Mouse (Mus musculus): ENCODE measurements around the gene Dcps.
A peak's percentile ranks its signal among the peaks of the same experiment; 100 is the strongest.

Dcps gene

DNA sequence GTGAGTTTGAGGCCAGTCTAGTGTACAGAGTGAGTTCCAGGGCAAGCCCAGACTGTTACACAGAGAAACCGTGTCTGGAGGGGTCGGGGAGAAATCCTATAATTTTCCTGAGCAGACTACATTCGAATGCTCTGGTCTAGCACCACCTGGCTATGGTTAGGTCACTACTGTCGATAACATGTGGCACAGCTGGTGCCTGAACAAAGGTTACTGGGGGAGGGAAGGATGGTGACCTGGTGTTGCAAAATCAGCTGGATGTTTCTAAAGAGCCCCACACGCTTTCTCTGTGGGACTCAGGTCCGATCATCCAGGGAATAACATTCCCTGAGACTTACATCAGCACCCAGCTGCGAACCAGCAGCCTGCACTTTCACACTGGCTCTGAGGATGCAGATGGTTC lies 37.8 kb downstream of the Dcps start:
- no peak for DNase-seq (ENCODE audit: extremely low read depth, low read depth)

DNA sequence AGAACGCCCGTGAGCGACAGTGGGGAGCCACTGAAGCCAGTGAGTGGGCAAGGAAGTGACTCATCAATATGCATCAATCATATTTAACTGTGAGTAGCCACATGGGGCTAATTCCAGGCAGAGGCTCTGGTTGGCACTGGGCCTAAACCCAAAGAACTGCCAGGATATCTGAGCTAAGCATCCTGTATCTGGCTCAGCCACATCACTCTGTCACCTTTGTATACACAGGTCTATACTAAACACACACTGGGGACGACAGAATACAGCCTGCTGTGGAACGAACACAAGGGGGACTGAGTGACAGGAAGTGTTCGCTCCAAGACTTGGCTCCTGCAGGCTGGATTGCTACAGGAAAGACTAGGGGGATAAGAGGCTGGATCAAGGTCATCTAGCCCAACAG lies 40.3 kb downstream of the Dcps start:
- no peak for DNase-seq (ENCODE audit: extremely low read depth, low read depth)

DNA sequence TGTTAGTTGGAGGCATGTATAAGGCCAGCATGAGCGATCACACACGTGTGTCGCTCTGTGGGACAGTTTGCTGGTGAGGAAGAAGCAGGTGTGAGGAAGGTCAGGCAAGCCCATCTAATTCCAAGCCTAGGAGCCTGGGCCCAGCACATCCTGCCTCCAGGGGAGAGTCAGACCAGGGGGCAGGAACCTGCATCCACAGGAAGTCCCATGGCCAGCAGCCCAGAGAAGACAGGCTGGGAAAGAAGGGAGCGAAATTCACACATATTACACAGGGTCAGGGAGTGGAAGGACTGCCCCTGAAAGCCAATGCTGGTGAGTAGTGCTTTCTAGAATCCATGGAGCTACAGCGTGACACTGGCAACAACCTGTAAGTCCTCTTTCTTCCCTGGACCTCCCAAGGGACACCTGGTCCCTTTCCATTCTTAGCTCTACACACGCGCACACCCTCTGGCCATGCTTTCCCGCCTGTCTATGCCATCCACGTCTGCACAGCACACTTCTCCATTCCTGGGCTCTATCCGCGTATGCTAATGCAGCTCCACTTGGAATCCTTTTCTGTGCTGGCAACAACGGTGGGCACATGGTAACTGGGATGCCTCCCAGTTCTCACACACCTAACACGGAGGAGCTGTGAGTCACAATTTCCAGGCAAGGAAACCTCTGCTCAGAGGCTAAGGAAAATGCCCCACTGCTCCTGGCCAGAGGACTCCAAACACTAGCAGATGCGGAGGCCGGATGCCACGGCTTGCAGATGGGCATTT lies 44.0 kb downstream of the Dcps start:
- no peak for DNase-seq (ENCODE audit: extremely low read depth, low read depth)

DNA sequence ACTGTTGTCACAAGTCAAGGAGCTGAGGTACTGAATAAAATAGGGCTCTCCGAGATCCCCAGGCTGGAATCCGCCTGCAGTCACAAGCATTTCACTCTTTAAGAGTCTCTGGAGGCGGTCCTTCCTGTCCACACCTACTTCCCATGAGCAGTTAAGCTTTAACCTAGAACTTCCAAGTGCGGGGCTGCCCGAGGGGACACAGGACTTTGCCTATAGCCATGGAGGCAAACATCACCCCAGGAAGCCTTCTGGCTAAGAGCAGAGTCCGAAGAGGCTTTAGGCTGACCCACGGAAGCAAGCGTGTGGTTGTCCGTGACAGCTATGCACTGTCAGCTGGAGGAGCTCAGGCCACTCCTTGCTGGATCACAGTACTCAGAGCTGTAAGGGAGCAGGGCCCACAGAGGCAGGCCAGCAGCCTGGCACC lies 46.9 kb downstream of the Dcps start:
- no peak for DNase-seq (ENCODE audit: extremely low read depth, low read depth)

DNA sequence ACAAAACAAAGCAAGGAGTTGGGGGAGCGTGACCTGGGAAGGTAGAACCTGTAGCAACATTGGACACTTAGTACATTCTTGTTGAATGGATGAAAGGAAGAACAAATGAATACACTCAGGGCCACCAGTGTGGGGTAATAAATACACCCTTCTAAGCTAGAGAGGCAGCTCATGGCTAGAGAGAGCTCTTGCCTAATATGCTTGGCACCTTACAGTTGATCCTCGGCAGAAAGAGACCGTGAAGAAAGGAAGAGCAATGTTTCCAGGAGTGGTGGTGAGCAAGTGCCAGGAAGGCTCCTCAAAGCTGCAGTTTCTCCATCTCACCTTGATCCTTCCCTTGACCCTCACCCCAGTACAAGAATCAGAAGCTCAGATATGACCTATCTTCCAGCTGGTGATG lies 47.3 kb downstream of the Dcps start:
- no peak for DNase-seq (ENCODE audit: extremely low read depth, low read depth)

DNA sequence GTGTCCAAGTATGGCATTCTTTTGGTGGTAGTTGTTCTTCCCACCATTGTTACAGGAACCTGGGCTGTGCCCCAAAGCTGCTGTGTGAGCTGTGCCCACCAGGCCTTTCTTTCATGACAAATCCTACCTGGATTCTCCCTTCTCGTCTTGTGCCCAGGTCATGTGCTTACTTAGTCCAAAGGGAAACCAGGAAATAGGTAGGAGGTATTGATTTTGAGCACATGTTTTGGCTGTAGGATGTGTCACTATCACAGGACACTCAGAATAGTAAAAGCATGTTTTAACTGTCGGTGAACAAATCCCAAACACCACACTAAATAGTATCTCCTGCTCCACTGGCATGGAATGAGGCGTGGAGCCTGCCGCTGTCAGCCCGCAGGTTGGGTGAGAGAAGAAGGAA lies 48.3 kb downstream of the Dcps start:
- no peak for DNase-seq (ENCODE audit: extremely low read depth, low read depth)

DNA sequence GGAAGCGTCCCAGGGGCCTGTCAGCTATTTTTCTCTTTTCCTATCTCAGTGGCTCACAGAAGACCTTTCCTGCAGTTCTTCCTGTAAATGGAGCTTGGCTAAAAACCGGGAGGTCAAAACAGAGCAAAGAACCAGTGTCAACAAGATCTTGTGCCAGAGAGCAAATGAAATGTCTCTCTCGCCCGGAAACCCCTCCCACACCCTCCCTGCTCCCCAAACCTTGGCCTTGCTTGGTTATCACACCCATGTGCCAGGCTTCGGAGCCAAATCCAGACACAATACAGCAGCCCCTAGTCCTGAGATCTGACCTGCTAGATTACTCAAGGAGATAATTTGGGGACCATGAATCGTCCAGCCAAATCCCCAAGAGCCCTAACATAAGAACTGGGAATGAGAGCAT lies 48.7 kb downstream of the Dcps start:
- DNase-seq (ENCODE audit: extremely low read depth, low read depth), result no peak

DNA sequence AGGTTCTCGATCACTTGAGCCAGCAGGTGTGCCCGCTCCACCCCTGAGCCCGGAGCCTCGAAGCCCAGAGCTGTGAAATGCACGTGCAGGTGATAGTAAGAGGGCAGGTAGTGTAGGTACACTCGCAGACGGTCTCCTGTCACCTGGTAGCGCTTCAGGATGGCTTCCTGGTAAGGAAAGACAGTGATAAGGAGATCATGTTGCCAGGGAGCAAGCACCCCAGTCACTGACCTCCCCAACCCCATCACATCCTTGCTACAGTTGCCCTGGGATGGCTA lies 51.2 kb downstream of the Dcps start:
- no peak for DNase-seq (ENCODE audit: extremely low read depth, low read depth)

DNA sequence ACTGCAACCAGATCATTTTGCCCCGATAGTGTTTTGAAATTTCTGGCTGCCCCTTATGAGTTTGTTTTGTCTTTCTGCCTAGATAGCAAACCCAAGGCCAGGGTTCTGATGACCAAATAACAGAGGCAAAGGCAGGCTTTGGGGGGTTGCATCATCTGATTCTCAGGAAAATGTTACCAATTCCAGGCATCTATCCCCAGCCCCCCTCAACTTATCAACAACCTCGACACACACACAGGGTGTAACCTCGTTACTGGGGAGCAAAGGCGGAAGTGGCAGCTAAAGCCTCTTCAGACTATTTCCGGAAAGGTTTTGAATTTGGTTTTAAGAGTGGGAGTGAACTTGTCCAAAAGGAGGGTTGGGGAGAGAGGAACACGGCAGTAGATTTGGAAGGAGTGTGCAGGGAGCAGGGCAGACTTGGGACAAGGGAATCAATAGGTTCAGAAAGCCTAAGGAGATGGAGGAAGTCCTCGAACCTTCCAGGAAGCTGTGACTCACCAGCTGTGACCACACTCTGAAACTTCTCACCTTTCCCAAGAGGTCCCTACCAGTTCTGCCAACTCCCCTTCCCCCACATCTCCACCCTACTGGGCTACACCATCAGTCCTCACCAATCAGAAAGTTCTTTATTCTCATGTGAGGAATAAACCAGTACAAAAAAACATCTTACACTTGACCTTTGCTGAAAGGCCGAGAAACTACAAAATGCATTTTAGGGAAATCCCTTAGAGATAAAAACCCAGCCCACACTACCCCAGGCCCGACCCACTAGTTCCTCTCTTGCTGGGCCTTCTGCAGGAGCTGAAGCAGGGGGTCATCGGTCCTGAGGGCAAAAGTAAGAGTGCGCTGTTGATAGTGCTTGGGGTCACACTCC lies 51.8 kb downstream of the Dcps start:
- peak; percentile 94 for DNase-seq (ENCODE audit: extremely low read depth, low read depth)

DNA sequence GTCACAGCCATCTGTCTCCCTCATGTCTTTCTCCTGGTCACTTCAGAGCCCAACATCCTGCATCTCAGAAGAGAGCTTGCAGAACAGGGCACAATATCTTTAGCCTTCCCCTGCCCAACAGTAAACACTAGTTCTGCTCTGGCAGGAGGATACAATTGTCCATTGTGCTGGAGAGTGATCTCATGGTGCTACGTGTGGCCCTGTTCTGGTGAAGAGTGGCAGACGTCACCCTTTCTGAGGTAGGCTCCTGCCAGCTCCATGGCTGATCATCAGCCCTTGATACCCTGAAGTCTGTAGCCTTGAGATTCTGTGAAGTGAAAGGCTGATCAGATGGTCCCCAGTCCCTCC lies 52.4 kb downstream of the Dcps start:
- no peak for DNase-seq (ENCODE audit: extremely low read depth, low read depth)

DNA sequence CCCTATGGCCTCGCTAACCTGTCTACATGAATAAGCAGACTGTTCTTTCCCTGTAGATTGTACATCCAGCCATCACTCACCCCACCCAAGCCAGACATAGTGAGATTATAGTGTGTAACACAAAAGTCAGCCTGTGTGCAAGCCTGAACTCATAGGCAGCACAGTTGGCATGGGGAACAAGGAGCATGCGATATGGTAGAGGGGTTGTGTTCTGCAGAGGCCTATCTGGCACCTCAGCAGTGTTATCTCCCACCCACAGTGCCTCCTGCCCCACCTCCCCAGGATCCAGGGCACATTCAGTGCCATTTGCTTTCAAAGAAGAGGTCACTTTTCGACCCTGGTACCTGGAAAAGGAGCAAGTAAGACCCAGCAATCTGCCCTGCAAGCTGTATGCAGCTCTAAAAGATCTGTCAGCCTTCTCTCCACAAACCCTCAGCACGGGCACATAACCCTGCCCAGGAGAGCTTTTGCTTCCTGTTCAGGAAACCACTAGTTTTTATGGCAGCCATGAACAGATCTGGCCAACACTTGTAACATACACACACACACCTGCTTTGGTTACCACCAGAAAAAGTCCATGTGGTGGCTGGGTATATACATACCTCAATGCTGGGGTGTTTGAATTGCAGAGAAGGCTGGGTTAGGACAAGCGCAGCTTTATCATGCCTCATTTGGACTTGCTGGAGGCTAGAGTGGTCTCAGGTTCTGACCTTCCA lies 53.2 kb downstream of the Dcps start:
- DNase-seq (ENCODE audit: extremely low read depth, low read depth), result peak; percentile 93

DNA sequence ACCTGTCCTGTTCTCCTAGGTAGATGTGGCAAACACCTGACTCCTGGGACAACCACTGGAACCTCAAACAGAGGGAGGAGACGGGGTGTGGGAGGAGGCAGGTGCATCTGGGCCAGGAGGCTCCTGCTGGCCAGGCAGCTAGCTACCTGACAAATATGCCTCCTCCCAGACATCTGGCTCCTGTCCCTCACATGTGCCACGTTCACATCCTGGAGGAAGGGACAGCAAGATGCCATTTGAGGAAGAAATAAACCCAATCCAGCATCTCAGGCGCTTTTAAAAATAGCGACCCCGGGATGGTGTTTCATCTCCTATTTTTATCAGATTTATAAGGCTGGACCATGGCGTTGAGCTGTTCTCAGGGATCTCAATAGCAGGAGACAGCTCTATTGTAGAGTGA lies 56.7 kb downstream of the Dcps start, which contains the start of gene St3gal4:
Gene St3gal4 (minus strand): TSS at position 101 of the 400 bp plus-strand sequence.
- no peak for DNase-seq (ENCODE audit: extremely low read depth, low read depth)

DNA sequence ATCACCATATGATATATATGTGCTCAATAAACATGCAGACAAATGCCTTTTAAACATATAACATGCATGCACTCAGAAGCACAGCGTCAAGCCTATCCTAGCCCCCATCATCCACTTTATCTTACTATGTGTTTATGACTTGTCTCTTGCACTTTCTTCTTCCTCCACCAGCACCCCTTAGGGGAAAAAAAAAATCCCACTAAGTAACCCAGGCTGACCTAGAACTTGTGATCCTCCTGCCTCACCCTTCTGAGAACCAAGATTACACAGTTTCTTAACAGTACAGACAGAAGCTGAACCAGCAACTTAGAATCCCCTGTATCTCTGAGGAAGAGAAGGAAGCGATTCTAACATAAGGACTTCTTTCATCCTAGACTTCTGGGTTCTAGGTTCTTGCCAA lies 57.3 kb downstream of the Dcps start:
- DNase-seq (ENCODE audit: extremely low read depth, low read depth), result no peak

DNA sequence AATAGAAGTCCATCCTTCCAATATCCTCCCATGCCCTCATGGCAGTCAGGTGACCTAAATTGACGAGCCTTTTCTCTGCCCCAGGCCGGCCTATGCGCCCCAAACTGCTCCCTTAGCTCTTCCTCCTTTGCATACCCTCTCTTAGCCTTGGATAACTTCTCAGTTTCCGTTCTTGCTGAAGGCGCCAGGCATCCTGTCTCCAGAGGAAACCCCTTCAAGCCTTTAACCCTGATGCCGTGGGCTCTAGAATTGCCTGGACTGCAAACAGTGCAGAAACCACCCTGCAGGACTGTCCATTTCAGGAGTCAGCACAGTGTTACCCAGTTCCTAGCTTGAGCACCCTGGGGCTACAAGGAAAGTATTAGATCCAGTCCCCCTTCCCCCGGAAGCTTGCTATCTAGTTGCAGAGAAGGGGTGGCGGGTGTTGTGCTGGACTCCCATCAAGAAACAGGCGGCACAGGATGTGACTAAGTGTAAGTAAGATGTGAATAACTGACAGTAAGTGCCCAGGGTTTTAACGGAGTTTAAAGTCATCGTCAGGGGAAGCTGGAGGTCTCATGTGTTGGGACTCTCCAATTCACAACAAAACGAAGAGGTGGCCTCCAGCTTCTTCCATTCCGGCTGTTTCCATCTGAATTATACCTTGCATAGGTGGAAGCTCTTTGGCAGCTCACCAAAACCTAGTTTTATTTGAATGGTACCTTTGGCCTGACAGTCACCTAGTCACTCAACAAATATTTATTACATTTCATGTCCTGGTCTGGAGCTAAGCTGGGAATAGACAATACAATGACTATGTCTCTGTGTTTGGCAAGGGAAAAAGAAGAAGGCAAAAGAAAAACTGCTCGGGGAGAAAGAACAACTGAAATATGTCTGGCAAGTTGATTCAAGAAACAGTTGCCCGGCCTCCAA lies 58.2 kb downstream of the Dcps start:
- peak; percentile 94 for DNase-seq (ENCODE audit: extremely low read depth, low read depth)

DNA sequence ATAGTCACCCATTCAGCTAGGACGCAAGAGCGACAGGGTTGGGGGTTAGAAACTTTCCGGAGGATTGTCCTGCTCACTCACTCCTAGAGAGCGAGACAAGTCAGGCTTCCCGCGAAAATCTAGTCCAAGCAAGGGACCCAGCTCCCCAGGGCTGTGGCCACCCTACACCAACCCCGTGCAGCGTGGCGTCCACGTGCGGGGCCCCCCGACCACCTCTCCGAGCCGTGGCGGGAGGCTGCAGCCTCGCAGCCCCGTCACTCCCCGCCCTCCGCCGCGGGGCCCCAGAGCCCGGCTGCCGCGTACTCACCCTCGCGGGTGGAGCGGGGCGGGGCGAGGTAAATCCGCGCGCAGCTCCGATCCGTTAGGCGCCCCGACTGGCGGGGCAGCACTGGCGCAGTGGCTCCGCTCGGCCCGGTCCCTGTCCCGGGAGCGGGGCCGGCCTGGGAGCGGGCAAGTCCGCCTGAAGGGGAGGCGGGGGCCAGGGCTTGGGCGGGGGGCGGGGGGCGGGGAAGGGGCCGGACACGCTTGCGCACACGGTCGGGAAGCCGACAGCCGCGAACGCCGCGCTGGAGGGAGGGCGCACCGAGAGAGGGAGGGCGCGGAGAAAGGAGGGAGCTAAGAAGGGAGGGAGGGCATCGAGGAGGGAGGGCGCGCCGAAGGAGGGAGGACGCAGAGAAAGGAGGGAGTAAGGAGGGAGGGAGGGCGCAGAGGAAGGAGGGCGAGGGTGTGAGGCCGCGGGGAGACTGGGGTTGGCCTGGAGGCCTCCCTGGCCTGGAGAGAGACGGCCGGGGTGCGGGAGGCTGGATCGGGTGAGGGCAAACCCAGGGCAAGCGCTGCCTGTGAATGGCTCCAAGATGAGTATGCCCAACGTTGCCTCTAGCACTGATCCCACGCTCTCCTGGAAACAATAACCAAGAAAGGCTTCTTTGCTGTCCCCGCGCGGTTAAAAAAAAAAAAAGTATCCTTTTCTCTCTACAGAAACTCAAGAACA lies 59.2 kb downstream of the Dcps start:
- peak; percentile 79 for DNase-seq (ENCODE audit: extremely low read depth, low read depth)

DNA sequence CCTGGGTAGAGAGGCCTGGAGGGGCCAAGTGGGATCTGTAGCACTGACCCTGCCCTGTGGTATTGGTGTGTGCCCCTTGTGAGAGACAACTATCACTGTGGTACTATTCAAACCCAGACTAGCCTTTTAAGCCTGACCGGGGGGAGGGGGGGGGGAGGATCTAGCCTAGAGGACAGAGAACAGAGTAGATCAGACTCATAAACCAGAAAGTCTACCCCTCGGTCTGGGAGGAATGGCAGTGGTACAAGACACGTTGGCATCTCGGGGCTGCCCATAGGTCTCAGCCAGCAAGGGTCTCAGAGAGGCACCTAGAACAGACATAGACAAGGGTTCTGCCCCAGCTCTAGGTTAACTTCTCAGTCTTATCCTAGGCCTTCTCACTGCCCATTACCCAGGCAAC lies 60.1 kb downstream of the Dcps start:
- no peak for DNase-seq (ENCODE audit: extremely low read depth, low read depth)

DNA sequence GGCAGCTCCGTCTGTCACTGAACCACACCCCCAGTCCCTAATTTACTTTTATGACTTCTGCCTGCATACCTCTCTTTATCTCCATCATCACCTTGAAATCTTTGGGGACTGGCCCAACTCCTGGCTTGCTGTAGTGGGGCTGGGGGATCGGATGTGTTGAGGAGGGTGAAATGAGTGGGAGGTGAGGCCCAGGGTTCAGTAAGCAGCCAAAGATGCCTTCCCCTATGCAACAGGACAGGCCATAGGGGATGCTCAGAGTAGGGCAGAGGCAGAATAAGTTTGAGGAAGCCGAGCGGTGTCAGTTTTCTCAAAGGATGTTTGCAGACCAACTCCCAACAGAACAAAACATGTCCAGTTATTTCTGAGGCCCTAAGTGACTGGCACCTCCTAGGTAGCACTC lies 60.6 kb downstream of the Dcps start:
- no peak for DNase-seq (ENCODE audit: extremely low read depth, low read depth)

DNA sequence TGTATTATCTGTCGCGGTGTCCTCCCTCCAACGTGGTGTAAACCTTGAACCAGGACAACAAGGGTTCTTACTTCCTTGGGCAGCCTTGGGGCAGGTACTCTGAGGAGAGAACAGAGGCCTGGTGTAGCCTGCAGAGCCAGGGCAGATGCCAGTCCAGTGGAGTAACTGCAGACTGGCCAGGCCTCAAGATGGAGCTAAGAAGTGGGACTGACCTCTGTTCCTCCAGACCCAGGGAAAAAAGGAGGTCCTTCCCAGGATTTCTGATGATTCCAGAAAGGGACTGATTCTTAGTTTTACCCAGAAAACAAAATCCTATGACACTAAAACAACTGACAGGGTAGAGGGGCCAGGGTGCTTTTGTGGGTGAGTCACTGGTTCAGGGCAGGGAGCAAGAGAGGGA lies 61.6 kb downstream of the Dcps start:
- no peak for DNase-seq (ENCODE audit: extremely low read depth, low read depth)

DNA sequence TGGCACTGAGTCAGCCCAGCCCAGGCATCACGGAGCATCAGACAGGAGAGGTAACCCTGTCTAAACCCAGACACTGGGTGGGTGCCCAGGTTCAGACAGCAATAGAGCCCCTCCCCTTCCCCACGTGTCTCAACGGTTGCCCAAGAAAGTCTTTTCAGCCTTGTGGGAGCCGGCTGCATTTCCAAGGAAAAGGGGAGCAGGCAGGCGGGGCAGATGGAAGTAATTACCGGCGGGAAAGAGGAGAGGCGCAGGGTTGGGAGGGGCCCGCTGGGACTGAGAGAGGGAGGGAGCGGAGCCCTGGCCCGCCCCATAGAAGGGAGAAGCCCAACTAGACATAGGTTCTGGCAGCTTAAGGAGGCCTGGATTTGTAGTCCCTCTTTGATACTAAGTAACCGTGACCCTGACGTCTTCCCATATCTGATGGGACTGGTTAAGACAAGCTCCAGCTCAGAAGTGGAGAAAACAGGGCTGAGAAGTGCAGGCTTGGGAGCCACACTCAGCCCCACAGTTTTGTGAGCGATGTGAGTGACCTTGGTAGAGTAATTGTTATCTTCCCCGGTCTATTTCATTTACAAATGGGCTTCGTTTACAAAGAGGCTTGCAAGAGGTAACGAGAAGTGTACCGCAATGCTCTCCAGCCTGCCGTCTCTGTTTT lies 63.8 kb downstream of the Dcps start:
- DNase-seq (ENCODE audit: extremely low read depth, low read depth), result no peak

DNA sequence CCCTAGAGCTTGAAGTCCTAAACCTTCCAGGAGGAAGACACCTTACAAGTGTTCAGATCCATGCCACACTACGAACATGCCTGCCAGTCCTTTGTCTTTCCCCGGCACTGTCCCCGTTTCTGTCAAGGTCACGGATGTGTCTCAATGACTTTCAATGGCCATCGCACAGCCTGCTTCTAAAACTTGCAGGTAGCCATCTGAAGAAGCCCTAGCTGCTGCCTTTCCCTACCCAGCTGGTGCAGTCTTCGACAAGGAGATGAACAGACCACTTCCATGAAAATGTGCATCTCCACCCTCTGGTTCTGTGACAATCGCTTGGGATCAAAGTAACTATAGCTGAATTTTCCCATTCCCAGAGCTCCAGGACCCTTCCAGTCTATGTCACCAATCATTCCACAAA lies 64.4 kb downstream of the Dcps start:
- no peak for DNase-seq (ENCODE audit: extremely low read depth, low read depth)
